Mouse (Mus musculus) monocyte, adult 2 months (primary cell): ENCODE measurements around the gene Exoc7.
A peak's percentile ranks its signal among the peaks of the same experiment; 100 is the strongest.
"Not testable (repeated sequence)": the region's sequence is repeated elsewhere in the genome, so short reads cannot be mapped to it uniquely, and the experiment has no call there.

Source experiments
- DNase-seq, 2 experiments: peaks; one replicate each; pipeline ENCODE4 v3.0.0; 2022; ENCODE audit warnings: low spot score in 2 of 2, low read depth in 1 of 2

The Exoc7 gene

DNA sequence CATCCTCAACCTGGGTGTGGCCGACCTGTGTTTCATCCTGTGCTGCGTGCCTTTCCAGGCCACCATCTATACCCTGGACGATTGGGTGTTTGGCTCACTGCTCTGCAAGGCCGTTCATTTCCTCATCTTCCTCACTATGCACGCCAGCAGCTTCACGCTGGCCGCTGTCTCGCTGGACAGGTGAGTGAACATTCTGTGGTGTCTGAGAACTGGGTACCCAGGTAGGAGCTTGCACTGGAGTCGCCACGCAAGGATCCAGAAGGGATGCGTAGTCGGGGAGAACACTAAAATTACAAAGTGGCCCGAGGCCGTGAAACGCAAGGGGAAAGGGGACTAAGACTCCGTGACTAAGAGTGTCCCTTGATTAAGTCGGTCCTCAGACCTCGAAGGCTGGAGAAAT, 25.4 kb downstream of the Exoc7 start:
- DNase-seq = no peak

DNA sequence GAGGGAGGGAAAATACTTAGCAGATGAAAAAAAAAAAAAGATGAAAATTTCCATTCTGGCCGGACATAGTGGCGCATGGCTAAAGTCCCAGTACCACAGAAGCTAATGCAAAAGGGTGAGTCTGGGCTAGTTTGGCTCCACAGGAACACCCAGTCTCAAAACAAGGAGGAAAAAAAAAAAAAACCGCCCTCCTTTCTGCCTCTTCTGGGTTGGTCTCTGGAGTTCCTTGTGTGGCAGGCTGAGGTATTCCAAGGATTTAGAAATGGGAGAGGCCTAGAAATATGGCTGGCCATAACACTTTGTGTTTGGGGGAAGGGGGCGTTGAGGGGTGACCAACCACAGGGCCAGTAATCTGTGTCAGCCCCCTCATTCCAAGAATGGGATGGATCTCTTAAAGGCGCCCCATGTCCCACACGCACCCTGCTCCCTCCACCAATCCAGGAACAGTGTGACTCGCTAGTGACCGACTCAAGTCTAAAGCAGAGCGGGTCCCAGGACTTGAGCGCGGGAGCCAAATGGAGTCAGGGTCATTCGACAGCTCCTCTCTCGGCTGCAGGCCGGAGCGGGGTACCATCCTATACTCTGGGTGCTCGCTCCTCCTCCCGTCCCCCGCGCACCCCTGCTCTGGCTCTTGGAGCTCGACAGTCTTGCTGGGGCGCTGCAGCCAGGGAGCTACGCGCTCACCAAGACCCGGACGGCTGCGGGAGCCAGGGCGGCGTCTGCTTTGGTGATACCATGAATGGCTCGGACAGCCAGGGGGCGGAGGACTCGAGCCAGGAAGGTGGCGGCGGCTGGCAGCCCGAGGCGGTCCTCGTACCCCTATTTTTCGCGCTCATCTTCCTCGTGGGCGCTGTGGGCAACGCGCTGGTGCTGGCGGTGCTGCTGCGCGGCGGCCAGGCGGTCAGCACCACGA, 26.0 kb downstream of the Exoc7 start, which contains the start of gene Galr2:
Gene Galr2 (plus strand): TSS at position 189 of the 913 bp plus-strand sequence.
- DNase-seq = no peak

DNA sequence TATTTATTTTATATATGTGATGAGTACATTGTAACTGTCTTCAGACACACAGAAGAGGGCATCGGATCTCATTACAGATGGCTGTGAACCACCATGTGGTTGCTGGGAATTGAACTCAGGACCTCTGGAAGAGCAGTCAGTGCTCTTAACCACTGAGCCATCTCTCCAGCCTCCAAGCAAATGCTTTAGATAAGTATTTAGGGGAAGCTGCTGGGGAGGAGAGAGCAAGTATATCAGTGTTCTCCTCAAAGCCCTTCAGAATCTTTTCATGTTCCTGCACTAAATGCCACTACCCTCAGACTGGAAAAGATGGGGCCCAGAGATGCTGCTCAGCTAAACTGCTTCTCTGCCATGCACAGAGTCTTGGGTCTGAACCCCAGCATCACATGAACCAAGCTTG, 29.8 kb downstream of the Exoc7 start:
- DNase-seq = not testable (repeated sequence)

GRCm38 (mm10) chr11:116274045-116274666, 32.9 kb downstream of the Exoc7 start, which contains the start of gene Srp68:
TSS of gene Srp68 (minus strand) at chr11:116274217.
- DNase-seq = peak; percentile 77 to 81

GRCm38 (mm10) chr11:116273469-116274044, 33.5 kb downstream of the Exoc7 start:
- no peak for DNase-seq

- DNase-seq = no peak
Observed at GRCm38 (mm10) chr11:116272589-116273468, 34.2 kb downstream of the Exoc7 start.

- no peak for DNase-seq
Observed at GRCm38 (mm10) chr11:116269560-116269959, 37.5 kb downstream of the Exoc7 start.

GRCm38 (mm10) chr11:116268313-116268712, 38.7 kb downstream of the Exoc7 start:
- no peak for DNase-seq

GRCm38 (mm10) chr11:116267637-116268036, 39.4 kb downstream of the Exoc7 start:
- no peak for DNase-seq

DNA sequence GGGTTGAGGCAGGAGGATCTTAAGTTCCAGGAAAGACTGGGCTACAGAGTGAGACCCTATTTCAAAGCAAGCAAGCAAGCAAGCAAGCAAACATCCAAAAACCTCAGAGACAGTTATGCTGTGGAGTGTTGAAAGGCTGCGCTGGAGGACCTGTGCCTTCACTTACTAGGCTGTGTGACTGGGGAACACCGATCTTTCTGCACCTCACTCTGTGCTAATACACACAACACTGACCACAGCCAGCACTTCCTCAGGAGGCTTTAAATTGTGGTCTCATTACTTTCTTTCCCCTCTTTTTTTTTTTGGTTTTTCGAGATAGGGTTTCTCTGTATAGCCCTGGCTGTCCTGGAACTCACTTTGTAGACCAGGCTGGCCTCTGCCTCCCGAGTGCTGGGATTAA, 41.2 kb downstream of the Exoc7 start:
- no peak for DNase-seq

DNA sequence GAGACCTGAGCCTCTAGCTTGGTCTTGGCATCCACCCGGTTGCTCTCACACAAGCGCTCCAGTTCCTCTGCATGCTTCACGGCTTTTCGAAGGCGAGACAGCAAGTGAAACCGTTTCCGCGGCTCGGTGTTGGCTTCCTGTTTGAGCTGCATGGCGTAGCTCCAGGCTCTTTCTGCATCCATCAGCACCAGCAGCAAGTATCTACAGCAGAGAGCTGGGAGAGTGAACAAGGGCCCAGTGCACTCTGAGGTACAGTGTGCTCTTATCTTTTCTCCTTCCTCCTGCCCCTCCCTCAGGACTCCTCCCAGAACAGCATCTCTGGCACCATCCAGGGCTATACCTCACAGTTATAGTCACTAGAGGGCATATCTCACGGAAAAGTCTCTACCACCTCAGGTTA, 41.7 kb downstream of the Exoc7 start:
- no peak for DNase-seq

DNA sequence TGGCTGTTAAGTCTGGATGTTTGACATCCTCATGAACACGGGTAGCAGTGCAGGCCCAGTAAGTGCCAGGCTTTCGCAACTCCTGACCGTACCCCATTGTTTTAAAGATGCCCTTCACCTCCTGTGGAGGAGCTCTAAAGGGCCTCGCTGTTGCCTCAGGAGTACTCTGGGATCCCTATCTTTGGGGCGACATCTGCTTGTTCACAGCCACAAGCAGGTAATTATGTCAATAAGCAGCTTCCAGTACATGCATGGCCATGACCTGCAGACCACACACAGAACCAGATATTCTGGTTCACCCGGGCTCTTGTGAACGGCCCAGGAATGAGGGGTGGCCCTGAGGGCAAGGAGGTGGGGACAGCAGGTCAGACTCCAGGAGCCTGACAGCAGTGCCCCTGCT, 46.8 kb downstream of the Exoc7 start:
- no peak for DNase-seq

DNA sequence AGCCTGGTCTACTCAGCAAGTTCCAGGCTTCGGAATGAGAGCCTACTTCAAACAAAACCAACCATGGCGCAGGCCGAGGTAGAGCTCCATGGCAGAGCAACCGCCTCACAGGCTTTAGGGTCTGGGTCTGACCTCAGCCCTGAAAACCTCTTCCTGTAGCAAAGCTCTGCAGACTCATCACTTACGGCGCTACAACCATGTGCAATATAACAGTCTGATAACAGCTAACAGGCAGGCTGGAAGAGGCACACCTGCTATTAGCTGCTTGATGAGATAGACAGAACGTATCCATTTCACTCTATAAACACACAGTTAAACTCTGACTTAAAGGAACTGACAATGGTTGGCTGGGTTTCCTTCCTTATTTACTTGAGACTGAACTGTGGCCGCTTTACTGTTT, 47.6 kb downstream of the Exoc7 start:
- no peak for DNase-seq

DNA sequence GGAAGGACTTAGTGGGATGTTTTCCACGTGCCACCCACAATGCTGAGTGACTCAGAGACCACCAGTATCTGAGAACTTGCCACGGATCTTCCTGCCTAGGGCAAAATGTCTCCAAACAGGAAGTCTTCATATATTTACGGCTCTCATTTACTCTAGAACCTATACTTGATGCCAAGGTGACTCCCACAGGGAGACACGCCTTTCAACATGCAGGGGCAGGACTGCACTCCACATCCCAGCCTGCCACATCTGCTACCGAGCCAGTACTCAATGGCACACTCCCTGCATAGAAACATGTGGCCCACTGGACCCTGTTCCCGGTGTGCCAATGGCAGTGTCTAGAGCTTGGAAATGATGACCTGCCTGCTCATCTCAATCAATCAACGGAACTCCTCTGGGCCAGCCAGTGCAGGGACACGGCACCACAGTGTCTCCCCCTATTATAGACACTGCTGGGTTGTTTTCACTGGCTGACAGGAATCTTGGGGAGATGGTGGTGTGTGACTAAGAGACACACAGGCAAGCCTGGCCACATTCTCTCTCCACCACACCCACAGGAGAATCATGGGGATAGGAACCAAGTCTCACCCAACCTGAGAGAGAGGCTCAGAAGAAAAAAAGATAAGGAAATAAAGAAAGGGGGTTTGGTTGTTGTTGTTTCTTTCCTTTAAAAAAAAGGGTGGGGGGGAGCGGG, 50.9 kb downstream of the Exoc7 start:
- no peak for DNase-seq

DNA sequence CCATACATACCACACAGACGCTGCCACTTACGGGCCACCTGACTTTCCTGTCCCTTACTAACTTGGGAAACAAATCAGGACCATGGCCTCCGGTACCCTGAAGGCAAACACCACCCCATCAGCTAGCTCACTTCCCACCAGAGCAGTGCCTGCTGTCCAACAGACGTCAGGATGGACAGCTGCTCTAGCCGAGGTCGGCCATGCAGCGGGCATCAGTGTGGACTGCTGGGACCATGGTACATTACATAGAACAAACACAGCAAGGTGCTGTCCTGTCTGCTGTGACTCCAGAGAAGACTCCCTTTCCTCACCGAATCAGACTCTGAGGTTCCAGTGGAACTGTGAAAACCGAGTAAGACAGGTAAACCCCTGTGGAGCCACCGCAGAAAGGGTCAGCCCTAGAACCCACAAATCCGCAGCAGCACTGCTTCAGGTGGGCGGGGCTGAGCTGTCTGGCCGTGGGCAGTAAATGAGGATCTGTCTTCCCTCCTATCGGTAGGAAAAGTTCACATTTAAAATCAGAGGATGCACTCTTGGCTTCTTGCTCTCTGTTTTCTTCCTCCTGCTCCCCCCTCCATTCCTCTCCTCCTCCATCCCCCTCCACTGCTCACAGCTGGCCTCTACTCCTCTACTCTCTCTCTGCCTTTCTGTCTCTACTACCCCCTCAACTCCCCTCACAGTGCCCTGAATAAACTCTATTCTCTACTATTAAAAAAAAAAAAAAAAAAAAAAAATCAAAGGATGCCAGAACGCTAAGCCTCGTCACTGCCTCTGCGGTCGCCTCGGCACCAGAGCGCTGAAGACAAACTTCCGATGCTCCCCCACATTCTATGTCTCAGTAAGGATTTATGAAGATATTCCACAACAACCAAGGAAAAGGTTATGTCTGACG, 51.7 kb downstream of the Exoc7 start:
- DNase-seq = no peak

DNA sequence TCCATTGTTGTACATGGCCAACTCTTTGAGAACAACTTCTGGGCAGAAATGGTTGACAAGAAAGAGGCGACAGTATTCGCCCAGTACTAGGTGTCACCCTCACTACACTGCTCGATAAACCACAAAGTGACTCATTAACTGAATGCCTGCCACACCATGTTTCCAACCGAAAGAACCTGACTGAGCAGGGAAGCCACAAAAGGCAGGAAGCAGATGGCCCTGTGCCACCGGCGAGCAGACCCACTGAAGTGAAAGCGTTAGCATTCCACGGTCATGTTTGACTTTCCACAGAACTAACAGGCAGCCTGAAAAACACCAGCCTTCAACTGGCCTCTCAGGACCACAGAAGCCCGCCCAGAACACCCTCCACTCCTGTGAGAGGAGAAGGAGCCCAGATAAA, 52.4 kb downstream of the Exoc7 start:
- peak in 1 of 2 experiments; percentile 27 for DNase-seq

- DNase-seq = no peak
Observed at GRCm38 (mm10) chr11:116253076-116253600, 53.9 kb downstream of the Exoc7 start.

DNA sequence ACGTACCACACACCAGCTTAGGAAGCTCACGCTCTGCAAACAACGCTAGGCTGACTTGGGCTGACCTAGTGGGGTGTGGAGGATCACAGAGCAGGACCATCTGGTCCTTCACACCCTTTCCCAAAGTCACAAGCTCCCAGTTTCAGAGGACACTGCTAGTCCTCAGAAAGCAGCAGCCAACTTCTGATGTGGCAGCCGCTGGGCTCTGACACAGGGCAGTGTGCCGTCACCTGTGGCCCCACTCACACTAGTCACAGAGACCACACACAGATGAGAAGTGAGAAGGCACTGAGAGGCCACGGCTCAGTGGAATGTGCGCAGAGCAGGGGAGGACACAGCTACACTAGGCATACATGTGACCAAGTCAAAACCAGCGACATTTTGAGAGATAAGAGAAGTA, 56.1 kb downstream of the Exoc7 start:
- DNase-seq = no peak
